8 mouse cellular contexts compared by ENCODE assay signal in genomic region chr15:78239453-78239852, GRCm38 (mm10).
A peak's percentile ranks its signal among the peaks of the same experiment; 100 is the strongest.
DNase-seq lines count a peak whose midpoint lies in the region; ATAC-seq lines count a peak whose summit lies in the region.

No protein-coding gene starts in this region.

- 0 out of 2 replicates have a peak, but pooled peaks have one; percentile 34 for ATAC-seq in frontal cortex, adult (ENCODE audit: low TSS enrichment)

- DNase-seq in frontal cortex, postnatal 10 days (ENCODE audit: low spot score in 2 of 2) = no peak
- peak; percentile 47 for DNase-seq in 3134 (ENCODE audit: extremely low read depth, insufficient read length, low spot score)
- DNase-seq in ZHBTc4 (ENCODE audit: low read depth, low spot score) = peak; percentile 89
- peak; percentile 59 to 61 for DNase-seq in cerebellum, postnatal 36 days
- DNase-seq in kidney, postnatal 14 days = peak; percentile 59
- peak; percentile 70 for DNase-seq in lung, postnatal 25 days (ENCODE audit: low spot score)
- DNase-seq in spleen, postnatal 10 days (ENCODE audit: low spot score in 2 of 2) = peak; percentile 43 to 81

Comparison
In these comparisons a context has a peak if more than half of its experiments do, and no peak if none do; other contexts are left out.
1. DNase-seq: peak in 3134 (single experiment), ZHBTc4 (single experiment), cerebellum, postnatal 36 days (2 of 2), kidney, postnatal 14 days (single experiment), lung, postnatal 25 days (single experiment) and spleen, postnatal 10 days (2 of 2); none in frontal cortex, postnatal 10 days (0 of 2).